Mouse (Mus musculus) limb, embryonic 13.5 days (tissue): ENCODE measurements around the gene Rab5b. TPM values are rescaled to one million over a fixed set of nuclear protein-coding genes. Genes with fewer than 3 reads are reported as not detected.
"Not testable (repeated sequence)": the region's sequence is repeated elsewhere in the genome, so short reads cannot be mapped to it uniquely, and the experiment has no call there.

Experiments used
- ATAC-seq: fragments of 200-750 bp; cut with Nextera tagmentation; 2 replicates; pipeline ENCODE4 v1.8.0; 2017; ENCODE audit warnings: low read depth, moderate number of reproducible peaks, moderate TSS enrichment; ENCODE audit not compliant: low FRiP score
- H3K27ac ChIP-seq: fragments of 300-500 bp; sonication (generic); 2 replicates; pipeline ENCODE4 v1.5.1; 2015; ENCODE audit warnings: inconsistent platforms, mild to moderate bottlenecking, moderate library complexity
- H3K27me3 ChIP-seq: fragments of 300-500 bp; sonication (generic); 2 replicates; pipeline ENCODE4 v1.6.1; 2015; ENCODE audit warnings: mild to moderate bottlenecking, inconsistent platforms
- H3K36me3 ChIP-seq: fragments of 300-500 bp; sonication (generic); 2 replicates; pipeline ENCODE4 v1.6.1; 2015; ENCODE audit warnings: inconsistent platforms, mild to moderate bottlenecking, moderate library complexity
- H3K4me1 ChIP-seq: fragments of 300-500 bp; sonication (generic); 2 replicates; pipeline ENCODE4 v1.6.1; 2015; ENCODE audit warnings: inconsistent platforms
- H3K4me2 ChIP-seq: fragments of 300-500 bp; sonication (generic); replicated peaks from 2 replicates; pipeline ENCODE4 v1.6.1; 2015; ENCODE audit warnings: inconsistent platforms, mild to moderate bottlenecking, moderate library complexity
- H3K4me3 ChIP-seq: fragments of 300-500 bp; sonication (generic); 2 replicates; pipeline ENCODE4 v1.5.1; 2015; ENCODE audit warnings: moderate library complexity, mild to moderate bottlenecking, inconsistent platforms
- H3K9ac ChIP-seq: fragments of 300-500 bp; sonication (generic); 2 replicates; pipeline ENCODE4 v1.6.1; 2015; ENCODE audit warnings: mild to moderate bottlenecking, inconsistent platforms
- H3K9me3 ChIP-seq: fragments of 300-500 bp; sonication (generic); 2 replicates; pipeline ENCODE4 v1.6.1; 2016; ENCODE audit warnings: inconsistent platforms
- WGBS: fragments of 180-500 bp; shearing (Covaris S2); methylation state at CpG from one replicate; pipeline ENCODE4 v1.1.7; 2015; 5-methylcytosine and 5-hydroxymethylcytosine counted together
- polyA plus RNA-seq: library from polyadenylated mRNA; unstranded; fragments of >200 nt; fragmentation: Nextera tagmentation; extraction: Ambion mirVana; gene quantifications from 2 replicates; pipeline ENCODE4 v1.2.1, GENCODE M21; 2015

The Rab5b gene
- polyA plus RNA-seq, 1 experiment from 2014 or later, result 87.5 TPM

GRCm38 (mm10) chr10:128725466-128725865, 29.4 kb upstream of the Rab5b start:
- H3K27me3 ChIP-seq, H3K4me1 ChIP-seq, H3K9me3 ChIP-seq, H3K27ac ChIP-seq, ATAC-seq, H3K9ac ChIP-seq, H3K4me2 ChIP-seq, H3K4me3 ChIP-seq: not testable (repeated sequence)
- H3K36me3 ChIP-seq, result peaks cover 14% of the 10 kb centered on the region; the same call in 1 of the 2 replicates
- WGBS, result 96% methylated on average over 4 of the region's 4 CpGs

- H3K36me3 ChIP-seq, result no peaks in the 10 kb centered on the region
- no peak for ATAC-seq
- H3K4me2 ChIP-seq, result no peak overlapping the region
- 86% methylated on average over 19 of the region's 19 CpGs for WGBS
- H3K4me1 ChIP-seq, result no peaks in the 10 kb centered on the region
- no peaks in the 10 kb centered on the region for H3K9me3 ChIP-seq
- H3K9ac ChIP-seq, result no peak overlapping the region
- H3K27ac ChIP-seq, result no peak overlapping the region
- H3K27me3 ChIP-seq, result no peaks in the 10 kb centered on the region
- no peak overlapping the region for H3K4me3 ChIP-seq
Observed at GRCm38 (mm10) chr10:128715559-128716537, 19.8 kb upstream of the Rab5b start.

- not testable (repeated sequence) for ATAC-seq, H3K9me3 ChIP-seq, H3K9ac ChIP-seq, H3K4me1 ChIP-seq, H3K27ac ChIP-seq, H3K4me2 ChIP-seq, H3K27me3 ChIP-seq, H3K36me3 ChIP-seq, H3K4me3 ChIP-seq
- WGBS, result 93% methylated on average over 7 of the region's 7 CpGs
Observed at GRCm38 (mm10) chr10:128711318-128711717, 15.3 kb upstream of the Rab5b start.

- Histone ChIP-seq H3K4me2 (peak overlapping the region; percentile 91), H3K4me1 (peaks cover 25% of the 10 kb centered on the region), H3K27ac (peak overlapping the region; percentile 66), H3K4me3 (peak overlapping the region; percentile 65), H3K9me3 (no peaks in the 10 kb centered on the region), H3K36me3 (peaks cover 29% of the 10 kb centered on the region), H3K9ac (peak overlapping the region; percentile 37), H3K27me3 (no peaks in the 10 kb centered on the region)
- peak; percentile 2; the same call in 1 of the 2 replicates for ATAC-seq
- WGBS, result 7% methylated on average over 11 of the region's 11 CpGs
Observed at GRCm38 (mm10) chr10:128705317-128705693, 9.2 kb upstream of the Rab5b start.

- Histone ChIP-seq H3K9ac (peak within 1 kb of the TSS; percentile 82), H3K4me3 (peak within 1 kb of the TSS; percentile 65), H3K4me2 (peak within 1 kb of the TSS; percentile 91), H3K36me3 (peaks cover 35% of the 10 kb centered on the region), H3K4me1 (peaks cover 25% of the 10 kb centered on the region), H3K9me3 (no peaks in the 10 kb centered on the region), H3K27me3 (no peaks in the 10 kb centered on the region), H3K27ac (peak within 1 kb of the TSS; percentile 97)
- under 1% methylated on average over 62 of the region's 62 CpGs for WGBS
- peak; percentile 93 for ATAC-seq
Observed at GRCm38 (mm10) chr10:128704491-128705316, 8.6 kb upstream of the Rab5b start, which contains the start of gene Cdk2. Gene Cdk2 (minus strand): TSS chr10:128705031.

- ATAC-seq, result no peak
- Histone ChIP-seq H3K27ac (peak within 1 kb of the TSS; percentile 97), H3K9ac (peak within 1 kb of the TSS; percentile 82), H3K36me3 (peaks cover 43% of the 10 kb centered on the region), H3K4me2 (peak within 1 kb of the TSS; percentile 91), H3K4me1 (peaks cover 25% of the 10 kb centered on the region), H3K4me3 (peak within 1 kb of the TSS; percentile 65), H3K27me3 (no peaks in the 10 kb centered on the region), H3K9me3 (no peaks in the 10 kb centered on the region)
- 11% methylated on average over 4 of the region's 4 CpGs for WGBS
Observed at GRCm38 (mm10) chr10:128703895-128704294, 7.8 kb upstream of the Rab5b start, which contains the start of gene Pmel. Gene Pmel (plus strand): TSS chr10:128704195.

GRCm38 (mm10) chr10:128702328-128703007, 6.4 kb upstream of the Rab5b start:
- no peak for ATAC-seq
- H3K27ac ChIP-seq, result peak overlapping the region; percentile 10; the same call in 1 of the 2 replicates
- no peak overlapping the region for H3K4me3 ChIP-seq
- H3K9ac ChIP-seq, result no peak overlapping the region
- H3K4me2 ChIP-seq, result no peak overlapping the region; the same call in 1 of the 2 replicates
- peaks cover 54% of the 10 kb centered on the region for H3K36me3 ChIP-seq
- no peaks in the 10 kb centered on the region for H3K9me3 ChIP-seq
- no peaks in the 10 kb centered on the region for H3K27me3 ChIP-seq
- 85% methylated on average over 6 of the region's 6 CpGs for whole genome bisulfite sequencing
- peaks cover 25% of the 10 kb centered on the region for H3K4me1 ChIP-seq

- H3K27ac ChIP-seq, result no peak overlapping the region
- H3K9me3 ChIP-seq, result no peaks in the 10 kb centered on the region
- H3K36me3 ChIP-seq, result peaks cover 56% of the 10 kb centered on the region
- no peak for ATAC-seq
- H3K4me2 ChIP-seq, result no peak overlapping the region
- H3K4me3 ChIP-seq, result no peak overlapping the region
- H3K27me3 ChIP-seq, result no peaks in the 10 kb centered on the region
- no peak overlapping the region for H3K9ac ChIP-seq
- 84% methylated on average over 5 of the region's 5 CpGs for WGBS
- peaks cover 21% of the 10 kb centered on the region for H3K4me1 ChIP-seq
Observed at GRCm38 (mm10) chr10:128700712-128701111, 4.6 kb upstream of the Rab5b start.

GRCm38 (mm10) chr10:128699611-128700010, 3.5 kb upstream of the Rab5b start:
- no peak for ATAC-seq
- no peak overlapping the region for H3K4me3 ChIP-seq
- H3K9ac ChIP-seq, result no peak overlapping the region
- H3K36me3 ChIP-seq, result peaks cover 56% of the 10 kb centered on the region
- H3K27ac ChIP-seq, result no peak overlapping the region
- H3K4me1 ChIP-seq, result peaks cover 22% of the 10 kb centered on the region
- no peaks in the 10 kb centered on the region for H3K27me3 ChIP-seq
- 85% methylated on average over 11 of the region's 11 CpGs for WGBS
- H3K4me2 ChIP-seq, result no peak overlapping the region
- no peaks in the 10 kb centered on the region for H3K9me3 ChIP-seq

GRCm38 (mm10) chr10:128699006-128699405, 2.9 kb upstream of the Rab5b start:
- H3K27ac ChIP-seq, result no peak overlapping the region

GRCm38 (mm10) chr10:128697072-128697725, 1.1 kb upstream of the Rab5b start:
- no peak overlapping the region for H3K9ac ChIP-seq
- no peaks in the 10 kb centered on the region for H3K9me3 ChIP-seq
- no peaks in the 10 kb centered on the region for H3K27me3 ChIP-seq
- peak overlapping the region; percentile 53; the same call in 1 of the 2 replicates for H3K27ac ChIP-seq
- H3K4me1 ChIP-seq, result peaks cover 10% of the 10 kb centered on the region
- no peak for ATAC-seq
- no peak overlapping the region for H3K4me3 ChIP-seq
- peaks cover 46% of the 10 kb centered on the region for H3K36me3 ChIP-seq
- peak overlapping the region; percentile 58 for H3K4me2 ChIP-seq
- 83% methylated on average over 6 of the region's 6 CpGs for WGBS

More at GRCm38 (mm10) chr10:128699006-128699405, 2.9 kb upstream of the Rab5b start:
- 84% methylated on average over 5 of the region's 5 CpGs for WGBS
- Histone ChIP-seq H3K4me2 (no peak overlapping the region), H3K4me3 (no peak overlapping the region), H3K9ac (no peak overlapping the region; the same call in 1 of the 2 replicates), H3K27me3 (no peaks in the 10 kb centered on the region), H3K4me1 (peaks cover 25% of the 10 kb centered on the region), H3K36me3 (peaks cover 56% of the 10 kb centered on the region), H3K9me3 (no peaks in the 10 kb centered on the region)
- no peak for ATAC-seq
